Mouse (Mus musculus): Measurements from ENCODE around the gene Ddi2.

- TF ChIP-seq CTCF (IDR thresholded peaks at IDR 0.05; ENCODE audit: extremely low read depth, insufficient read length, insufficient replicate concordance, low read depth, low read length) (no peak), POLR2A (IDR thresholded peaks at IDR 0.05; ENCODE audit: low read depth, low read length) (no peak)
These were observed 35.8 kb upstream of the Ddi2 start for GRCm38 (mm10) chr4:141758874-141759542.
